Mouse (Mus musculus) small intestine, adult 2 months (tissue): Measurements from ENCODE around the gene Zfp872. TPM values are rescaled to one million over a fixed set of nuclear protein-coding genes. Genes with fewer than 3 reads are reported as not detected.
"Not testable (repeated sequence)": the region's sequence is repeated elsewhere in the genome, so short reads cannot be mapped to it uniquely, and the experiment has no call there.

Source experiments
- H3K27ac ChIP-seq: fragments of 200-500 bp; 2 replicates; pipeline ENCODE4 v1.5.1; 2012; ENCODE audit warnings: low read depth, low read length, control low read depth, inconsistent platforms; ENCODE audit not compliant: insufficient read depth
- H3K27me3 ChIP-seq: fragments of 200-500 bp; 2 replicates; pipeline ENCODE4 v1.6.1; 2012; ENCODE audit warnings: mild to moderate bottlenecking, moderate library complexity, low read length, inconsistent platforms; ENCODE audit not compliant: control insufficient read depth, insufficient read depth
- H3K36me3 ChIP-seq: fragments of 200-500 bp; 2 replicates; pipeline ENCODE4 v1.6.1; 2012; ENCODE audit warnings: mild to moderate bottlenecking, low read length, control low read depth, inconsistent platforms; ENCODE audit not compliant: control insufficient read depth, insufficient read depth
- H3K4me1 ChIP-seq: fragments of 200-500 bp; 2 replicates; pipeline ENCODE4 v1.6.1; 2012; ENCODE audit warnings: low read length, inconsistent platforms, mixed read lengths; ENCODE audit not compliant: control insufficient read depth, insufficient read depth, insufficient read length
- H3K4me3 ChIP-seq: fragments of 200-500 bp; 2 replicates; pipeline ENCODE4 v1.5.1; 2012; ENCODE audit warnings: low read depth, mild to moderate bottlenecking, control low read depth, inconsistent platforms, low read length, moderate library complexity
- CTCF ChIP-seq: fragments of 200-500 bp; IDR thresholded peaks from 2 replicates; pipeline ENCODE4 v1.5.1; 2012; ENCODE audit warnings: low read depth, mild to moderate bottlenecking, control low read depth, inconsistent platforms, low read length, moderate library complexity, mixed read lengths; ENCODE audit not compliant: insufficient replicate concordance, insufficient read length; ENCODE audit errors: extremely low read depth
- POLR2A ChIP-seq: fragments of 200-500 bp; IDR thresholded peaks from 2 replicates; pipeline ENCODE4 v1.6.1; 2012; ENCODE audit warnings: low read depth, mild to moderate bottlenecking, control low read depth, inconsistent platforms, low read length, moderate library complexity
- WGBS: fragments of 180-500 bp; shearing (Covaris S2); methylation state at CpG from one replicate; pipeline ENCODE4 v1.1.7; 2018; 5-methylcytosine and 5-hydroxymethylcytosine counted together
- polyA plus RNA-seq: library from polyadenylated mRNA; depleted of rRNA; stranded (reverse); fragments of >200 nt; gene quantifications from 2 replicates; pipeline ENCODE4 v1.2.3, GENCODE M21; 2012

Zfp872 gene
- polyA plus RNA-seq, 1 experiment, result not detected

GRCm38 (mm10) chr9:22225581-22226388, 37.9 kb downstream of the Zfp872 start, which contains the start of gene Zfp809:
Gene Zfp809, plus strand, starts transcription at chr9:22225714.
- under 1% methylated on average over 35 of the region's 35 CpGs for WGBS
- H3K27ac ChIP-seq, result peak within 1 kb of the TSS; percentile 89

GRCm38 (mm10) chr9:22226389-22226673, 38.4 kb downstream of the Zfp872 start:
- H3K36me3 ChIP-seq, H3K27me3 ChIP-seq, H3K4me1 ChIP-seq: not testable (repeated sequence)
- WGBS, result 35% methylated on average over 7 of the region's 7 CpGs
- H3K27ac ChIP-seq, result peak overlapping the region; percentile 89
- H3K4me3 ChIP-seq, result peak overlapping the region; percentile 70

More at GRCm38 (mm10) chr9:22225581-22226388, 37.9 kb downstream of the Zfp872 start, which contains the start of gene Zfp809:
- Histone ChIP-seq H3K4me3 (peak within 1 kb of the TSS; percentile 70), H3K27me3 (no peaks in the 10 kb centered on the region), H3K36me3 (no peaks in the 10 kb centered on the region), H3K4me1 (peaks cover 2% of the 10 kb centered on the region; the same call in 1 of the 2 replicates)
- TF ChIP-seq POLR2A (peak; percentile 81), CTCF (peak; percentile 54; the same call in 1 of the 2 replicates)

GRCm38 (mm10) chr9:22226846-22227245, 39.0 kb downstream of the Zfp872 start:
- TF ChIP-seq POLR2A (no peak), CTCF (no peak)
- Histone ChIP-seq H3K27me3 (no peaks in the 10 kb centered on the region), H3K4me1 (peaks cover under 1% of the 10 kb centered on the region; the same call in 1 of the 2 replicates), H3K4me3 (peak overlapping the region; percentile 29), H3K27ac (peak overlapping the region; percentile 55; the same call in 1 of the 2 replicates), H3K36me3 (peaks cover 4% of the 10 kb centered on the region)
- 31% methylated on average over 15 of the region's 15 CpGs for WGBS

GRCm38 (mm10) chr9:22229386-22230026, 41.6 kb downstream of the Zfp872 start:
- Histone ChIP-seq H3K4me3 (no peak overlapping the region), H3K36me3 (peaks cover 4% of the 10 kb centered on the region), H3K27ac (no peak overlapping the region), H3K4me1 (no peaks in the 10 kb centered on the region; the same call in 1 of the 2 replicates), H3K27me3 (no peaks in the 10 kb centered on the region)
- WGBS, result 67% methylated on average over 7 of the region's 7 CpGs
- TF ChIP-seq CTCF (no peak), POLR2A (no peak)

GRCm38 (mm10) chr9:22230061-22230460, 42.2 kb downstream of the Zfp872 start:
- Histone ChIP-seq H3K27ac (no peak overlapping the region), H3K4me3 (no peak overlapping the region), H3K4me1 (no peaks in the 10 kb centered on the region; the same call in 1 of the 2 replicates), H3K36me3 (peaks cover 7% of the 10 kb centered on the region), H3K27me3 (no peaks in the 10 kb centered on the region)
- 83% methylated on average over 3 of the region's 3 CpGs for WGBS
- TF ChIP-seq POLR2A (no peak), CTCF (no peak)

GRCm38 (mm10) chr9:22230556-22230955, 42.7 kb downstream of the Zfp872 start:
- no peak overlapping the region for H3K4me3 ChIP-seq
- TF ChIP-seq POLR2A (no peak), CTCF (no peak)
- H3K36me3 ChIP-seq, result peaks cover 8% of the 10 kb centered on the region
- H3K27me3 ChIP-seq, result no peaks in the 10 kb centered on the region
- no peak overlapping the region for H3K27ac ChIP-seq
- H3K4me1 ChIP-seq, result no peaks in the 10 kb centered on the region; the same call in 1 of the 2 replicates

- H3K4me1 ChIP-seq, result no peaks in the 10 kb centered on the region
- H3K4me3 ChIP-seq, result no peak overlapping the region
- no peaks in the 10 kb centered on the region for H3K27me3 ChIP-seq
- H3K27ac ChIP-seq, result no peak overlapping the region
- peaks cover 57% of the 10 kb centered on the region for H3K36me3 ChIP-seq
- WGBS, result 96% methylated on average over 4 of the region's 4 CpGs
- TF ChIP-seq CTCF (no peak), POLR2A (no peak)
These were observed 52.1 kb downstream of the Zfp872 start for GRCm38 (mm10) chr9:22240001-22240400.
